Mouse (Mus musculus) spleen, adult 2 months (tissue): ENCODE results near the gene Rom1.

Source experiments
- CTCF ChIP-seq: fragments of 200-500 bp; IDR thresholded peaks from 2 replicates; pipeline ENCODE4 v1.5.1; 2011; ENCODE audit warnings: mild to moderate bottlenecking, inconsistent platforms; ENCODE audit not compliant: insufficient read depth, insufficient read length, insufficient replicate concordance; ENCODE audit errors: extremely low read depth
- POLR2A ChIP-seq: fragments of 200-500 bp; IDR thresholded peaks from 2 replicates; pipeline ENCODE4 v1.6.1; 2011; ENCODE audit warnings: low read depth, low read length, inconsistent platforms

DNA sequence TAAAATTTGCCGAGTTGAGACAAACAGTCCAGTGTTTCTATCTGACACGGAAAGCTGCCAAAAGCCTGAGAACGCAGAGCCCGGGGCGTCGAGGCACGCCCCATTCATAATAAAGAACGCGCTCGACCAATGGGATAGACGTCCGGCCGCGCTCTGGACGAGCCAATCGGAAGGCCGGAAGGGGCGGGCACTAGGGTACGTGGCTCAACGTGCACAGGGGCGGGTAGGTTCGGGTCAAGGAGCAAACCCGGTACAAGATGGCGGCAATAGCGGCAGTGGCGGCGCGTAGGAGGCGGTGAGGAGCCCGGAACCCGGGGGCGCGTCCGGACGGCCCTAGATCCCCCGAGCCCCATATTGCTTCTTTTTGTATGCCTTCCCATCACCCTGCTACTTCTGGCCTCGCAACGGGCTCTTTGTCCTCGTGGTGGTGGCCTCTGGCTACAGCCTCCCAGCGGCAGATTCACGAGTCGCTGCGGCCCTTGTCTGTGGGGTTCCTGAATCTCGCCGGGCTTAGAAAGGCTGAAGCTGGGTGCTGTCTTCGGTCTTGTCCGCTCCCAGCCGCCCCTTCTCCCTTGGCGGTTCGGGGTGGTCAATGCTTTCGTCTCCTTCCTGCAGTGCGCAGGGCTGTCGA, 31.2 kb downstream of the Rom1 start, which contains the start of gene Ganab:
- TF ChIP-seq POLR2A, result peak; percentile 76
- TF ChIP-seq CTCF, result no peak
